Mouse (Mus musculus): ENCODE measurements around the gene Agfg2. TPM values are rescaled to one million over a fixed set of nuclear protein-coding genes. Genes with fewer than 3 reads are reported as not detected.

Agfg2 gene
- total RNA-seq, 1 experiment, result 12.5 TPM

GRCm38 (mm10) chr5:137682526-137682925, 2.0 kb downstream of the Agfg2 start:
- in situ Hi-C loops (cut with MboI; ENCODE audit: low sequenced_read_pairs in 2 of 2, unreplicated experiment in 2 of 2), result no loop called here

DNA sequence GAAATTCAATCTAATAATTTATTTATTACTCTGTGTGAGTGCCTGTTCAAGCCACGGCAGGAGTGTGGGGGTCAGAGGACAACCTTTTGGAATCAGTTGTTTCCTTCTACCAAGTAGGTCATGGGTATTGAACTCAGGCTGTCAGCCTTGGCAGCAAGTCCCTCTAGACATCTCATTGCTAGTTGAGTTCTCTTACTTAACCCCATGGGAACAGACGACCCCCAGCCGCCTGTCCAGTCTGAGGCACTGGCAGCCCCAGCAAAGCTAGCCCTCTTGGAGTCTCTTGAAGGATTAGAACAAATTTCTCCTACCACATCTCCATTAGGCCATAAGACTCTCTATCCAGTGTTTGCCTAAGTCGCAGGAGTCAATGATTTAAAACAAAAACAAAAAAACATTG, 4.8 kb downstream of the Agfg2 start:
- Histone ChIP-seq H3K4me3 (ENCODE audit: insufficient read depth in 1 of 2, low read depth in 1 of 2, low read length in 2 of 2, poor library complexity in 1 of 2, severe bottlenecking in 1 of 2) (no peak overlapping the region), H3K27ac (ENCODE audit: insufficient read depth, low read depth, low read length, poor library complexity, severe bottlenecking) (no peak overlapping the region), H3K9me3 (ENCODE audit: control insufficient read depth, insufficient read depth, low read depth, low read length) (no peaks in the 10 kb centered on the region), H3K9ac (ENCODE audit: insufficient read depth, low read depth, low read length, poor library complexity, severe bottlenecking) (no peak overlapping the region), H3K4me1 (ENCODE audit: control insufficient read depth in 2 of 2, insufficient read depth in 2 of 2, low read length in 2 of 2, poor library complexity in 1 of 2) (peaks cover 0 to 6% of the 10 kb centered on the region in 2 experiments; a peak in 2 of 4 replicates), H3K36me3 (ENCODE audit: control insufficient read depth, insufficient read depth, low read length, poor library complexity, severe bottlenecking) (no peaks in the 10 kb centered on the region; the same call in 1 of the 2 replicates)
- in situ Hi-C loops (cut with MboI; ENCODE audit: low sequenced_read_pairs in 2 of 2, unreplicated experiment in 2 of 2), result no loop called here
- TF ChIP-seq MAFK (IDR thresholded peaks at IDR 0.05; ENCODE audit: insufficient read depth, low read depth, low read length), result no peak
- TF ChIP-seq ZNF384 (IDR thresholded peaks at IDR 0.05; ENCODE audit: low read depth, low read length), result no peak
- no peak for TF ChIP-seq HCFC1 (IDR thresholded peaks at IDR 0.05; ENCODE audit: borderline replicate concordance, insufficient read depth, low read length)
- TF ChIP-seq CHD2 (IDR thresholded peaks at IDR 0.05; ENCODE audit: low read depth, low read length), result no peak
- TF ChIP-seq ZC3H11A (IDR thresholded peaks at IDR 0.05; ENCODE audit: borderline replicate concordance, low read depth, low read length), result no peak
- DNase-seq (ENCODE audit: low read depth, low spot score), result no peak

More at GRCm38 (mm10) chr5:137682526-137682925, 2.0 kb downstream of the Agfg2 start:
- no peaks in the 10 kb centered on the region; the same call in 1 of the 2 replicates for H3K36me3 ChIP-seq (ENCODE audit: control insufficient read depth, insufficient read depth, low read length, poor library complexity, severe bottlenecking)
- H3K4me3 ChIP-seq (ENCODE audit: insufficient read depth in 1 of 2, low read depth in 1 of 2, low read length in 2 of 2, poor library complexity in 1 of 2, severe bottlenecking in 1 of 2), result no peak overlapping the region
- no peak overlapping the region for H3K9ac ChIP-seq (ENCODE audit: insufficient read depth, low read depth, low read length, poor library complexity, severe bottlenecking)
- H3K27ac ChIP-seq (ENCODE audit: insufficient read depth, low read depth, low read length, poor library complexity, severe bottlenecking), result no peak overlapping the region
- H3K4me1 ChIP-seq (ENCODE audit: control insufficient read depth in 2 of 2, insufficient read depth in 2 of 2, low read length in 2 of 2, poor library complexity in 1 of 2), result peaks cover 0 to 8% of the 10 kb centered on the region in 2 experiments; a peak in 2 of 4 replicates
- H3K9me3 ChIP-seq (ENCODE audit: control insufficient read depth, insufficient read depth, low read depth, low read length), result no peaks in the 10 kb centered on the region
- DNase-seq (ENCODE audit: low read depth, low spot score), result no peak
- TF ChIP-seq CHD2 (IDR thresholded peaks at IDR 0.05; ENCODE audit: low read depth, low read length) (no peak), MAFK (IDR thresholded peaks at IDR 0.05; ENCODE audit: insufficient read depth, low read depth, low read length) (no peak), ZNF384 (IDR thresholded peaks at IDR 0.05; ENCODE audit: low read depth, low read length) (no peak), ZC3H11A (IDR thresholded peaks at IDR 0.05; ENCODE audit: borderline replicate concordance, low read depth, low read length) (no peak), HCFC1 (IDR thresholded peaks at IDR 0.05; ENCODE audit: borderline replicate concordance, insufficient read depth, low read length) (no peak)

DNA sequence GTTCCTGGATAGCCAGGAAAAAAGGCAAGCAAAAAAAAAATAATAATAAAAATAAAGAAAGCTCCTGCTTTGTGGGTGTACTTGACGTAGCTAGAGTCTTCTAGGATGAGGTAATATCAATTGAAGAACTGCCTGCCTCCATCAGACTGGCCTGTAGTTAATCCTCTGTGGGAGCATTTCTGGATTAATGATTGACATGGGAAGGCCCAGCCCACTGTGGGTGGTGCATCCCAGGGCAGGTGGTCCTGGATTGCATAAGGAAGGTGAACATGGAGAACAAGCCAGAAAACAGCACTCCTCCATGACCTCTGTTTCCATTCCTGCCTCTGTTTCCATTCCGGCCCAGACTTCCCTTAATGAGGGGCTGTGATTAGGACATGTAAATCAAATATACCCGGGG, 5.8 kb downstream of the Agfg2 start:
- no peak for TF ChIP-seq MAFK (IDR thresholded peaks at IDR 0.05; ENCODE audit: insufficient read depth, low read depth, low read length)
- TF ChIP-seq ZC3H11A (IDR thresholded peaks at IDR 0.05; ENCODE audit: borderline replicate concordance, low read depth, low read length), result no peak
- TF ChIP-seq ZNF384 (IDR thresholded peaks at IDR 0.05; ENCODE audit: low read depth, low read length), result no peak
- no peak for TF ChIP-seq CHD2 (IDR thresholded peaks at IDR 0.05; ENCODE audit: low read depth, low read length)
- TF ChIP-seq HCFC1 (IDR thresholded peaks at IDR 0.05; ENCODE audit: borderline replicate concordance, insufficient read depth, low read length), result no peak
- Histone ChIP-seq H3K9me3 (ENCODE audit: control insufficient read depth, insufficient read depth, low read depth, low read length) (no peaks in the 10 kb centered on the region), H3K27ac (ENCODE audit: insufficient read depth, low read depth, low read length, poor library complexity, severe bottlenecking) (no peak overlapping the region), H3K36me3 (ENCODE audit: control insufficient read depth, insufficient read depth, low read length, poor library complexity, severe bottlenecking) (peaks cover 2% of the 10 kb centered on the region; the same call in 1 of the 2 replicates), H3K9ac (ENCODE audit: insufficient read depth, low read depth, low read length, poor library complexity, severe bottlenecking) (no peak overlapping the region), H3K4me3 (ENCODE audit: insufficient read depth in 1 of 2, low read depth in 1 of 2, low read length in 2 of 2, poor library complexity in 1 of 2, severe bottlenecking in 1 of 2) (no peak overlapping the region), H3K4me1 (ENCODE audit: control insufficient read depth in 2 of 2, insufficient read depth in 2 of 2, low read length in 2 of 2, poor library complexity in 1 of 2) (peaks cover 0 to 6% of the 10 kb centered on the region in 2 experiments; a peak in 2 of 4 replicates)
- in situ Hi-C loops (cut with MboI; ENCODE audit: low sequenced_read_pairs in 2 of 2, unreplicated experiment in 2 of 2), result no loop called here
- DNase-seq (ENCODE audit: low read depth, low spot score), result no peak

GRCm38 (mm10) chr5:137677859-137678258, 6.7 kb downstream of the Agfg2 start:
- no peak for TF ChIP-seq CHD2 (IDR thresholded peaks at IDR 0.05; ENCODE audit: low read depth, low read length)
- TF ChIP-seq MAFK (IDR thresholded peaks at IDR 0.05; ENCODE audit: insufficient read depth, low read depth, low read length), result no peak
- TF ChIP-seq ZC3H11A (IDR thresholded peaks at IDR 0.05; ENCODE audit: borderline replicate concordance, low read depth, low read length), result no peak
- TF ChIP-seq HCFC1 (IDR thresholded peaks at IDR 0.05; ENCODE audit: borderline replicate concordance, insufficient read depth, low read length), result no peak
- TF ChIP-seq ZNF384 (IDR thresholded peaks at IDR 0.05; ENCODE audit: low read depth, low read length), result no peak
- H3K4me3 ChIP-seq (ENCODE audit: insufficient read depth in 1 of 2, low read depth in 1 of 2, low read length in 2 of 2, poor library complexity in 1 of 2, severe bottlenecking in 1 of 2), result no peak overlapping the region
- no peak overlapping the region for H3K9ac ChIP-seq (ENCODE audit: insufficient read depth, low read depth, low read length, poor library complexity, severe bottlenecking)
- H3K9me3 ChIP-seq (ENCODE audit: control insufficient read depth, insufficient read depth, low read depth, low read length), result no peaks in the 10 kb centered on the region
- peaks cover 2% of the 10 kb centered on the region; the same call in 1 of the 2 replicates for H3K36me3 ChIP-seq (ENCODE audit: control insufficient read depth, insufficient read depth, low read length, poor library complexity, severe bottlenecking)
- no peak for DNase-seq (ENCODE audit: low read depth, low spot score)
- H3K27ac ChIP-seq (ENCODE audit: insufficient read depth, low read depth, low read length, poor library complexity, severe bottlenecking), result no peak overlapping the region
- in situ Hi-C loops (cut with MboI; ENCODE audit: low sequenced_read_pairs in 2 of 2, unreplicated experiment in 2 of 2), result no loop called here
- peaks cover 0 to 6% of the 10 kb centered on the region in 2 experiments; a peak in 2 of 4 replicates for H3K4me1 ChIP-seq (ENCODE audit: control insufficient read depth in 2 of 2, insufficient read depth in 2 of 2, low read length in 2 of 2, poor library complexity in 1 of 2)

All from ES-E14 (cell line).